Mouse (Mus musculus) liver, adult 2 months (tissue): ENCODE measurements around the gene Fgfr2.

ENCODE experiments used
- CTCF ChIP-seq: fragments of 200-500 bp; IDR thresholded peaks from 2 replicates; pipeline ENCODE4 v1.5.1; 2011; ENCODE audit warnings: low read depth, low read length, control low read depth
- POLR2A ChIP-seq: fragments of 200-500 bp; IDR thresholded peaks from 2 replicates; pipeline ENCODE4 v1.6.1; 2011; ENCODE audit warnings: low read length, control low read depth; ENCODE audit not compliant: insufficient read depth; ENCODE audit errors: extremely low read depth

- TF ChIP-seq CTCF, result no peak
- TF ChIP-seq POLR2A, result no peak
Measured at GRCm38 (mm10) chr7:130716989-130717388, 2406.2 kb downstream of the Fgfr2 start.
